Mouse (Mus musculus): ENCODE results near the gene Rbx1.
"Not testable (repeated sequence)": the region's sequence is repeated elsewhere in the genome, so short reads cannot be mapped to it uniquely, and the experiment has no call there.

Rbx1 gene

DNA sequence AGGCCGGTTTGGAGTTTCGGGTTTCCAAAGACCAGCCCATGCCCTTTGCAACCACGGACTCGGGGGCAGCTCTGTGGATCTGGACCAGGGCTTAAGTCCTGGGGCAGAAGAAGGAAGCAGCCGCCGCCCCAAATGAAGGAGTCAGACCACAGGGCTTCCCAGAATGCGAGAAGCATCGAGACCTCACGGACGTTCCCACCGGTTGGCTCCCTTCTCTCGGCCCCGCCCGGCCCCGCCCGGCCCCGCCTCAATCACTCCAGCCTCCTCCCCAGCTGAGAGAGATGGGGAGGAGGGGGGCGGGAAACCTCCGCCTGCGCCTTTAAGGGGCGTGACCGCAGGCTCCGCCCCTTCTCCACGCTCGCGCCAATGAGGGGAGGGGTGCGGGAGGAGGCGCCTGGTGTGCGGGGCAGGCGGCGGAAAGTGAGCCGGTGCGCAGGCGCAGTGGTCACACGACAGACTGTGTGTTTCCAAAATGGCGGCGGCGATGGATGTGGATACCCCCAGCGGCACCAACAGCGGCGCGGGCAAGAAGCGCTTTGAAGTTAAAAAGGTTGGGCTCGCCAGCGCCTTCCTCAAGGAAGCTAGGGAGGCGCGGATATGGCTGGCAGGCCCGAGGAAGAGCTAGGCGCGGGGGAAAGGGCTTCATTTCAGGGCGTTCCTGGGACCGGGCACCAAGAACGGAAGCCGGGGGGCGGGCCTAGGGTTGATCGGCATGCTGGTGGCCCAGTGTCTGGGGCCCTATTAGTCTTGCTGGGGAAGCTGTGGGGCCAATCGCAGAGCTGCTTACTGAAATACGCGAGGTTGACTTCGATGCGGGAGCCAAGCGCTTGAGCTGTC is at the start of gene Rbx1:
Rbx1 (plus strand) TSS at position 396 of the 837 bp plus-strand sequence.
- peak; percentile 98 for DNase-seq (ENCODE audit: low read depth)

DNA sequence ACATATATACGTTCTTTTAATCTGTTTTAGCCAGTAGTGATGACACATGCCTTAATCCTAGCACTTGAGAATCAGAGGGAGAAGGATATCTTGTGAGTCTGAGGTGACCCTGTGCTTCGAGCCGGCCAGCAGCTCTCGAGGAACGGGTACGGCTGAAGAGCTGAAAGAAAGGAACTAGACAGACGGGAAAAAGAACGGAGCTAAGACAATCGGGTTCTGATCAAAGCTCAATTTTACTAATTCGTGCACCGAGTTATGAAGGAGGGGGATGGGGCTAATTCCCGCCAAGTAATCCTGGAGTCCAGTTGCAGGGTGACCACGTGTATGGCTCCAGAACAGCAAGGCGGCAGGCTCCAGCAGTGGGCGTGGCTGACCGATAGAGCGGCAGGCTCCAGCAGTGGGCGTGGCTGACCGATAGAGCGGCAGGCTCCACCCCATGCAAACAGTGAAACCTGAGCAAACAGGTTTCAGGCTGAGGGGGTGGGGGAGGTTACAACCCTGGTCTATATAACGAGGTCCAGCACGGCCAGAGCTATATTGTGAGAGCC is 49.3 kb upstream of the Rbx1 start:
- not testable (repeated sequence) for DNase-seq (ENCODE audit: low read depth)

DNA sequence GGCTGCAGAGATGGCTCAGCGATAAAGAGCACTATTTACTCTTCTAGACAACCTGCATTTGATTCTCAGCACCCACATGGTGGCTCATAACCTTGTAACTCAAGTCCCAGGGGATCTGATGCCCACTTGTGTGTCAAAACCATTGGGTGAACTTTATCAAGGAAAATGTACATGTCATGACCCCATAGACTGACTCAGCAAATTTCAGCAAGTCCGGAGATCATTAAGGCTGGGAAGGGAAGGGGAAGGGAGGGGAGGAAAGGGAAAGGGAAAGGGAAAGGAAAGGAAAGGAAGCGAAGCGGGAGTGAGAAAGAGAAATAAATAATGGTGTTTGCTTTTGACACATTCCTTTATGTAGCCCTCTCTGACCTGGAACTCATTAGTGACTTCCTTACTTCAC is 48.0 kb upstream of the Rbx1 start:
- DNase-seq (ENCODE audit: low read depth), result no peak

DNA sequence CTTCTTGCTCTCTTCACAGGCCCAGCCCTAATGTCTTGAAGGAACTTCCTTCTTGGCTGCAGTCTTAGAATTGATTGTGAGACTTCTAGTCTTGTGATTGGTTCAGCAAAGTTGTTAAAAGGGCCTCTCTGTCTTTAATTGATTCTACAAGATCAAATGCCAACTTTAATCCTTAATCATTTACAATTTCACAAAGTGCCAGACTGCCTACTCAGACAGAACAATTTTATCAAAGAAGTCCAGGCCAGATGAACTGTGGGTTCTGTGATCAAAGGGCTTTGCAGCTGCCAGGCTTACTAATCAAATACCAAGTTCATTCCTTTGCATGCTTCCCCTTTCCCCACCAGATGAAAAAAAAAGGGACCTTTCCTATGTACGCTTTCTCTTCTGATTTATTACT is 44.6 kb upstream of the Rbx1 start:
- no peak for DNase-seq (ENCODE audit: low read depth)

DNA sequence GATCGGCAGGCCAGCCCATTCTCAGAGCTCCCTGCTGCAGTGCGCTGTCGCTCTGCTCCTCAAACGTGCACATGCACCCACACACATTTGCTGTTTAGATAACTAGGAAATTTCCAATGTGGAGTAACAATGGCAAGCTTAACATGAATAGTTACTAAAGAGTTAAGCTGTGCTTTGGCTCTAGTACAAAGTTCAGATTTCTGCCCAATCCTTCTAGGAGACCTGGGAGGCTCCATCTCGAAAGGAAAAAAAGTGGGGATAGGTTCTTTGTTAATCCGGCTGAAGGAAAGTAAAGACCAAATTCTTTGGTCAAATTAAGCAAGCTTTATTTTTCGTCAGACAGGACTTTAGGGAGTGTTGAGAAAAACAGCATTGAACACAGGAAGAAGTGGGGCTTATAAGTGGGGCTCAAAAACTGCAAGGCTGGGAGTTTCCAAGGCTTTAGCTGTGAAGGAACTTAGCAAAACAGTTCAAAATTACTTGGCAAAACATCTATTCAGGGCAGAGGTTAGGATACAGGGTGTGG is 43.9 kb upstream of the Rbx1 start:
- no peak for DNase-seq (ENCODE audit: low read depth)

DNA sequence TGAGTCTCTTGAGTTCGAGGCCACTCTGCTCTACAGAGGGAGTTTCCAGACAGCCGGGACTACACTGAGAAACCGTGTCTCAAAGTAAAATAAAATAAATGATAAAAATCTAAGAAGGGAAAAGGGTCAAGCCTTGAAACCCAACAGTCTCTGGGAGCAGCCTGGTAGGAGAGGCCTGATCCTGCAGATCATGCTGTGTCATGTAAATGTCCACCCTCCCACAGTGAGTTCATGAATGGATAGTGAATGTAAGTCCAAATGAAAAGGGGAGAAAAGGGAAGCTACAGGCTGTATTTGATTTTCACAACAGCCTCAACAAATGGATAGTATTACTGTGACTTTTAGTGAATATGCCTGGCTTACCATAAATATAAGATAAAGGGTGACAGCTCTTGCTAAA is 40.8 kb upstream of the Rbx1 start:
- DNase-seq (ENCODE audit: low read depth), result no peak

DNA sequence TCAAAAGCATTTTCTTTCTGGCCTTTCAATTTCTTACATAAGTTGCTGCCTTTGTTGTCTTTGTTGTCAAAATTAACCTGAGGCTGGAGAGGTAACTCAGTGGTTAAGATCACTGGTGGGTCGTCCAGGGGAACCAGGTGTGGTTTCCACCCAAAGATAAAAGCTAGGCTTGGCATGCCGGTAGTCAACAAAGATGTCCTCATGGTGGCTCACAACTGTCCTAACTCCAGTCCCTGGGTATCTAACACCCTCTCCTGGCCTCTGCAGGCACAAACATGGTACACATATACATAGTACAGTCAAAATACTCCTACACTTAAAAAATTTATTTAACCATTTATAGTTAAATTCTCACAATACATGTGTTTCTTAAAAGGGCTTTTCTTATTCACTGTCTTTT is 38.1 kb upstream of the Rbx1 start:
- no peak for DNase-seq (ENCODE audit: low read depth)

DNA sequence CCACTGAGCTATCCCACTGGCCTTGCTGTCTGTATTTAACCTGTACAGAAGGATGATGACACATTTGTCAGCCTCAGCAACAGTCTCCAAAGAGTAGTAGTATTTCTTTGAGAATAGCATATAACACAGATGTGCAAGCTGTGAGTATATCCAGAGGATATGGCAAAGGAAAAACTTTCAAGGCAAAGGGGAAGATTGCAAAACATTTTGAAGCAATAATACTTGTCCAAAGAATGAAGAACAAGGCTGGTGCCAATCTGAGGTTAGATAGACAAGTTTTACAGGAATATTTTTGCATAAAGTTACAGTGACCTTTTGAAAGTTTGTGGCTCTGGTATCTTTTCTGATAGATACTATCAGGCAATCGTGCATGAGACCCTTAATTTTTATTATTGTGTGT is 34.9 kb upstream of the Rbx1 start:
- DNase-seq (ENCODE audit: low read depth), result no peak

DNA sequence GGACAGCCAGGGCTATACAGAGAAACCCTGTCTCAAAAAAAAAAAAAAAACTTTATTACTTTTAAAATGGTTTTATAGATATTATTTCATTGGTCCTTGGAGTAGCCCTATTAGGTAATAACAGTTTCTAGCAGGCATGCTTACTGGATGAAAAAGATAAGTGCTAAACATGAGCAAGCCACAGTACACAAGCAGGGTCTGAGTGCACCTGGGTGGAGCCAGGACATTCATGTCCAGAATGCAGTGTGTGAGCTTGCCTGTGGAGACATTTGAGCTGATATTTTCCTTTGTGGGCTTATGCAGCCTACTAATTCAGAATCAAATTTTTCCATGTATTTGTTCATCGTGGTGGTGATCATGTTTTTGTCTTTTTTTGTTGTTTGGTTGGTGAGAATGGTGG is 27.8 kb upstream of the Rbx1 start:
- DNase-seq (ENCODE audit: low read depth), result no peak

DNA sequence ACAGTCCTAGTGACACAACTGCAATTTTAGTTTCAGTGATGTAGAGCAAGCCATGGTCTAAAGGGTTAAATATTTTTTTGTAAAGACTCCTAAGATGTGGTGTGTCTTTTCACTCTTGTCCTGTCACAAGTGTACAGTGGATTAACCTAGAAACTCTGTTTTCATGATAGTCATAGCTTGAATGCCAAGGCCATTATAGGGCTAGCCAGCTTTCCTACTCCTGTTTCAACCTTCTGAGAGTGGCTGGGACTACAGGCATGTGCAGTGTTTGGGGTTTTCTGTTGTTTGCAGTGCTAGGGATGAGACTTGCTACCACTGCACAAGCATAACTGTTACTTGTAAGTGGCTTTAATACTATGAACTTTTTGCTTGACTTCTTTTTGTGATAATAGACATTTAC is 26.9 kb upstream of the Rbx1 start:
- no peak for DNase-seq (ENCODE audit: low read depth)

DNA sequence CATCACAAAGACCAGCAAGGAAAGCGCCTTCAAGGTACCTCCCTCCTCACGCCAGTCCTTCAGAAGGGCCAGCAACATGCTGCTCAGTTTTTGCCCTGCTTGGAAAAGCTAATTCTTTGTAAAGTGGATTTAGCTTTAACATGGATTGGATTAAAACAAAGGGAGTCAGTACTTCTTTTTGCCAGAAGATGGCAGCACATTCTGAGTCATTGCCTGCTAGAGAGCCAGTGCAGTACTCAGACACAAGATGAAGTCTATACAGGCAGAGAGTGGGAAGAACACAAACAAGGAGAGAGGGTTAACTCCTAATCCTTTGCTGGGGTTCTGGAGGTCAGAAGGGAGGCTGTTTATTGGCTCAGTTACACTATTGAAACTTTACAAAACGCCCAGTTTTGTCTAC is 17.6 kb upstream of the Rbx1 start:
- DNase-seq (ENCODE audit: low read depth), result peak; percentile 57

DNA sequence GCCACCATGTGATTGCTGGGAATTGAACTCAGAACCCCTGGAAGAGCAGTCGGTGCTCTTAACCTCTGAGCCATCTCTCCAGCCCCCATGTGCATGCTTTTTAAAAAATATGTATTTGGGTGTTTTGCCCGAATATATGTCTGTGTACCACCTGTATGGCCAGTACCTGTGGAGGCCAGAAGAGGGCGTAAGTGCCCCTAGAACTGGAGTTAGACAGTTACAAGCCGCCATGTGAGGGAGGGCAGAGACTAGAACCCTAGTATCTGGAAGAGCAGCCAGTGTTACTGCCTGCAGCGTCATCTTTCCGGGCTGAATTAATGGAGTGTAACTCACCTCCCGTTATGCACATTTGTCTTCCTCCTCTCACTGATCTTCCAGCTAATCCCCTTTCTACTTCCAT is 4.6 kb upstream of the Rbx1 start:
- DNase-seq (ENCODE audit: low read depth), result no peak

DNA sequence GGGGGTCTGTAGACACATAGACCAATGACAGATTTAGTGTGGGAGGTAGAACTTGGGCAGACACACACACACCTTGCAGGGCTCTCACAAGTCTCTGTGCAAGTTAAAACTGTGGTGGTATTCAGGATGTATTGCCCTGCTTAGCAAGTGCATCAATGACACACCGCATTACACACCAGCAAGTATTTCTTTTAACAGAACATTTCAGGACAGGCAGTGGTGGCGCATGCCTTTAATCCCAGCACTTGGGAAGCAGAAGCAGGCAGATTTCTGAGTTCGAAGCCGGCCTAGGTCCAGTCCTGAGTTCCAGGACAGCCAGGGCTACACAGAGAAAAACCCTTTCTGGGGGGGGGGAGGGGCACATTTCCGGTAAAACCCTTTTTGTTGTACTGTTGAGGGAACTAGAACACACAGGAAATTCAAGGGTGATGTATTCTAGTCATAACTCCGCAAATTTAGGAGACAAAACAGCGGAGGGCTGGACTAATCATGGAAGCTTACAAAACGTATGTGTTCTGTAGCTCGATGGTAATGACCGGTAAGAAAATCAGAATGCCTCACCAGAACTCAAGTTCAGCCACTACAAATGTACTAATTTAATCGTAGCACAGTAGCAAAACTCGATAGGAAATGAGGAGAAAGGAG is 958 bp upstream of the Rbx1 start:
- DNase-seq (ENCODE audit: low read depth), result no peak

DNA sequence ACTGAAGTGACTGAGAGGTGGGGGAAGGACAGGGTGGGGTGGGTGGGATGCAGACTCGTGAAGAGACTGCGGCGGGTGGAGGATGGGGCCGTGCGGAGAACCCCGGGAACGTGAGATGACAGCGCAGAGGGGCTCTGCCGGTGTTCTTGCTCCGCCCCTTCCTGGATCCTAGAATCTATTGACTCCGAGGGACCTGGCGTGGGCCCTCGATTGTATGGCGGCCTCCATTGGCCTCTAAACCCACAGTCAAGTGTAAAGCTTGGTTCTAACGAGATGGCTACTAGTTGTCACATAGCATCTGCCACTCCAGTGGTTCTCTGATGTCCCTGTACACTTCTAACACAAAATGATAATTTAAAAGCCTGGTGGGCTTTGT is 630 bp downstream of the Rbx1 start:
- DNase-seq (ENCODE audit: low read depth), result no peak

DNA sequence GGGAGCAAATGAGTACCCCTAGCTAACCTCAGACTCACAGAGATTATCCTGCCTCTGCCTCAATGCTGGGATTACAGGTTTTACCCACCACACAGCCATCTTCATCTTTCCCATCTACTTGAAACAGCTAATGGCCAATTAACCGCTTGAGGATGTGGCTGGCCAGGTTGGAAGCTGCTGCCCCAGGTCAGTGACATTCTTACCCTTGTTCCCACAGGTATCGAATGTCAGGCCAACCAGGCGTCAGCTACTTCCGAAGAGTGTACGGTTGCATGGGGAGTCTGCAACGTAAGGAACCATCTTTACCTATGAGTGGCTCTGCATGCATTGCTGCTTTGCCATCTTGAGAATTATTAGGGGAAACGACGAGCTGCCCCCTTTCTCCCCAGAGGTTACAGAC is 4.6 kb downstream of the Rbx1 start:
- no peak for DNase-seq (ENCODE audit: low read depth)

DNA sequence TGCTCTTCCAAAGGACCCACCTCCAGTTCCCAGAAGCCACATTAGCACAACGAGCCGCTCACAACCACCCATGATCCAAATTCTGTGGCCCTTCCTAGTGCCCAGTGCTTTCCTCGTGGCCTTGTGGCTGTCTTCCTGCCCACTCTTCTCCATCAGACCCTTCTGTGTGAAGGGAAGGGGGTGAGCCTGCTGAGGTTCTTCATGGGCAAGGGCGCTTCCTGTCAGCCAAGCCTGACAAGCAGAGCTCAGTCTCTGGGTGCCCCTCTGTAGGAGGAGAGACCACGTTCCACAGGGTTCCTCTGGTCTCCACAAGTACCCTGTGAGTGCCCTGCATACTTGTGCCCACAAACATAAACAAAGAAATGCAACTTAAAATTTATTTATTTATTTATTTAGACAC is 6.2 kb downstream of the Rbx1 start:
- DNase-seq (ENCODE audit: low read depth), result no peak

DNA sequence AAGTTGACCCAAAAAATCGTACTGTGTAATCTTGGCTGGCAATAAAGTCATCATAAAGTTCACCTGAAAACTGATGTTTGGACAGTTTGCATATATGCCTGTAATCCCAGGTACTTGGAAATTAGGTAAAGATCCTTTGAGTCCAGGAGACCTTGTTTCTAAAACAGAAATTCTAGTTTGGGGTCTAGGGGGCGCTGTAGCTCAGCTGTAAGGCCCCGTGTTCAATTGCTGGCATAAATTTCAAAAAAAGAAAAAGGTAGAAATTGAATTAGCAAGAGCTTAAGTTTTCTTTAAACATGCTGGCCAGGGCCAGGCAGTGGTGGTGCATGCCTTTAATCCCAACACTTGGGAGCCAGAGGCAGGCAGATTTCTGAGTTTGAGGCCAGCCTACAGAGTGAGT is 9.6 kb downstream of the Rbx1 start:
- no peak for DNase-seq (ENCODE audit: low read depth)

DNA sequence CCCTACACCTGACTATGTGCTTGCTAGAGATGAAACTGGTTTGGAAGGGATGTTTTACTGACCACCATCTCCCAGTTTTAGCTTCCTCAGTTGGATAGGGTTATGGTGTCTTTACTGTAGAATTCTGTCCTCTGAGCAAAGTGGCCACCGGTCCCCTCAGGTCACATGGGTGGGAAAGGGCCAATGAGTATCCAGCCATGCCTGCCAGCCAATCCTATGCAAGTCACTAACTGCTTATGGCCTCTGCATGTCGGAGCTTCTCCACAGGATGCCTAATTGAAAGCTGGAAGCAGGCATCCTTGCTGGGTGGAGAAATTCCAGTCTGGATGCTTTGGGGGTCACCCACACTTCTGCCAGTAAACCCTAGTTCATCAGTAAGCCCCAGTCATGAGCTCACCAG is 10.5 kb downstream of the Rbx1 start:
- DNase-seq (ENCODE audit: low read depth), result no peak

DNA sequence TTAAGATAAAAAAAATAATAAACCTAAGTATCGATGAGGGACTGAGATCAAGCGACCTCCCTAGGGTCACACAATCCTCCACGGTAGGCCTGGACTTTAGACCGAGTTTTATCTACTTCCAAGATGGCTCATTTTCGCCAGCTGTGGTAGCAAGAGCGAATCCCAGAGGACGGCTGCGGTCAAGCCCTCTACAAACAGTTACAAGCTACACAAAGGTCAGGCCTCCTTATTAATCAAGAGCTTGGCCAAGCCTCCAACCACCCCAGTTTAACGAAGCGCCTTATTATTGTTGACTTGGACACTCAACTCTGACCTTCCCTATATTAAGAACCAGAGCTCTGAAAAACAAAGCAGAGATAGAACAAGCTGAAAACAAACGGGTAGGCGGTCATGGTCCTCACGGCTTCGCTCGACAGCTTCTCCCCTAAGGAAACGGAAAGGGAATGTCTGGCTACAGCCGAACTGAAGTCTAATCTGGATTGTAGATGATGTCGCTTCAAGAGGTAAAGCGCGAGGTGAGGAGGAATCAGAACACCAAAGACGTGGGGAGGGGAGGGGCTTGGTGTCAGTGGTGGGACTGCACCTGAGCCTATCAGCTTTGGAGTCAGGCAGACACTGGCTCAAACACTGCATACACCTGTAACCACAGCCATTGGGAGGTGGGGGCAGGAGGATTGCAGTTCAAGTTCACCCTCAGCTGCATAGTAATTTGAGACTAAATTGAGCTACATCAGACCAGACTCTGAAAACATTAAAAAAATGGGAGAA is 13.5 kb downstream of the Rbx1 start:
- DNase-seq (ENCODE audit: low read depth), result no peak

DNA sequence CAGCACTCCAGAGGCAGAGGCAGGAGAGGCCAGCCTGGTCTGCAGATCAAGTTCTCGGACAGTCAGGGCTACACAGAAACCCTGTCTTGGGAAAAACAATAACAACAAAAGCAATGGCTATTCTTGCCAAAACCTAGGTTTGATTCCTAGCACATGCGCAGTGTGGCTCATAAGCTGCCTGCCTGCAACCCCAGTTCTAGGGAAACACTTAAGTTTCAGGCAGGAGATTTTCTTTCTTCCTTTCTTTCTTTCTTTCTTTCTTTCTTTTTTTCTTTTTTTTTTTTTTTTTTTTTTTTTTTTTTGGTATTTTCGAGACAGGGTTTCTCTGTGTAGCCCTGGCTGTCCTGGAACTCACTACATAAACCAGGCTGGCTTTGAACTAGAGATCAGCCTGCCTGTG is 14.2 kb downstream of the Rbx1 start:
- not testable (repeated sequence) for DNase-seq (ENCODE audit: low read depth)

DNA sequence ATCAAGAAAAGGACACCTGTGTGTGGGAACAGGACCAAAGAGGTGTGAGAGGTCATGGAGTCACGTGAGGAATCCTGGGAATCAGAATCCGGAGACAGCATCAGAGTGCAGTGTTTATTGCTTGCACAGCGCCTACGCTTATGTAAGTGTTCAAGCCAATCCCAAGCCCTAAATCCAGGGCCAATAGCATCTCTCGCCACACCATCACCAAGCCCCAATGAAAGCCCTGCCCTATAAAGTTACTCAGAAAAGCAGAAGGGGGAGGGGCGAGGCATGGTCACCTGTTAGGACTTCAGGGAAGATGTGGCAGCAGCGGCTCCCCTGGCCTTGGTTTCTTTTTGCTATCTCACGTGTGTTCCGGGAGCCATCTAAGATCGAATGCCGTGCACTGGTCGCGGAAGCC is 14.9 kb downstream of the Rbx1 start:
- DNase-seq (ENCODE audit: low read depth), result peak; percentile 62

DNA sequence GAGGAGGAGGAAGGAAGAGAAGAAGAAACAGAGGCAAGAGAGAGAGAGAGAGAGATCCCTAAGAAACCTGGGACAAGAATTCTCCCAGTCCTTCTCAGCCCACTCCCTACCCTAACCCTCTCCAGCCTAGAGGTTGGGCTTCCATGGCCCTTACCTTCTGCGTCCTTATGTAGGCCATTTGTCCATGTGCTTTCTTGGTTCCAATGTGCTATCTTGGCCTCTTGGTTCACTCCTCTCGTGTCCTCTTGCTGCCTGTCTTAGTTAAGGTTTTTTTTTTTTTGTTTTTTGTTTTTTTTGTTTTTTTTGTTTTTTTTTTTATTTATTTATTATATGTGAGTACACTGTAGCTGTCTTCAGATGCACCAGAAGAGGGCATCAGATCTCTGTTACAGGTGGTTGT is 16.9 kb downstream of the Rbx1 start:
- DNase-seq (ENCODE audit: low read depth), result no peak

DNA sequence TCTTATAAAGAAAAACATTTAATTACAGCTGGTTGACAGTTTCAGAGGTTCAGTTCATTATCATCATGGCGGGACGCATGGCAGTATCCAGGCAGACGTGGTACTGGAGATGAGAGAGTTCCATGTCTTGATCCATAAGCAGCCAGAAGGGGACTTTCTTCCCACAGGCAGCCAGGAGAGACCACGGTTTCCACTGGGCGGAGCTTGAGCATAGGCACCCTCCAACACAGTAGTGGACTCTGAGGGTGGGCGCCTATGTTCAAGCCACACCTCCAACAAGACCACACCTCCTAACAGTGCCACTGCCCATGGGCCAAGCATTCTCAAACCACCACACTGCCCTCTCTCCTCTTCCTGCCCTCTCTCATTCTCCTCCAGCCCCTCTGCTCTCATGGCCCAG is 17.6 kb downstream of the Rbx1 start:
- DNase-seq (ENCODE audit: low read depth), result no peak

Measured in c-Kit-positive CD71-positive TER-119-negative erythroid progenitor cells, embryonic 14.5 days (primary cell).